ENCODE assay signal across 18 mouse cellular contexts in the genomic region with DNA sequence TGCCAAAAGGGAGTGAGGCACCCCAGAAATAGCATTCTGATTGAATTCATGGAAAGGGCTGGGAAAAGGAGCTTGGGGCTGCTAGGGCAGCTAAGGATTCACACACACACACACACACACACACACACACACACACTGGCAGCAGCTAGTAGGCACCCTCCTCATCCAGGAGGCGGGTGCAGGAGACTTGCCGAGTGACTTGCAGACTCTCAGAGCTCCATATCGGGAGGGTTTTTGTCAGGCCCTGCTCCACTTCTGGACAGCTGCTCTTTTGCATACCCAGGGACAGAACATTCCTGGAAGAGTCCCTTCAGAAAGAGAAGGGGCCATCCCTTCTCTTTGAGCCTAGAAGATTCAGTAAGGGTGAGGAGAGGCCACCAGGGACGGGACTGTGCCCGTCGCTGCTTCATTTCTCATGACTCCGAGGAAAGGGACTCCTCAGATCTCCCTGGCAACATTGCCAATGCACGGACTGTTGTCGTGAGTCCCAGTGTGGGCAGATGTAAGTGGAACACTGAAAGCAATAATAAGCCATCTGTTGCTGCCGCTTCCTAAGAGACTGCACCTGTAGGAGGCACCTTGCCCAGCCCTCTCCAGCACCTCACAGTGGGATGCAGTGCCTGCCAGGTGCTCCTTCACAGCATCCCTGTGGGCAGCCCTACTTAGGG.
DNase-seq lines count a peak whose midpoint lies in the region; ATAC-seq and TF ChIP-seq lines count a peak whose summit lies in the region.
"Had no signal": no experiment of that assay in that cellular context is flagged by ENCODE, and none has a peak within 500 bp of the region (broad histone marks: within the 10 kb centered on the region; RNA-seq: fewer than 3 reads in every experiment).

No protein-coding gene starts in this region.

- no peak overlapping the region for H3K9ac ChIP-seq in limb, embryonic 11.5 days (ENCODE audit: low read length)
- H3K9ac ChIP-seq: heart, embryonic 13.5 days; lung, embryonic 14.5 days had no signal

- H3K4me2 ChIP-seq in limb, embryonic 11.5 days (ENCODE audit: low read depth, severe bottlenecking): 0 out of 2 replicates have a peak overlapping the region, but pooled peaks have one; percentile 15
- H3K4me2 ChIP-seq: heart, embryonic 13.5 days; lung, embryonic 14.5 days had no signal

- no peak for TF ChIP-seq POLR2A in cerebellum, adult 2 months (IDR thresholded peaks at IDR 0.05; ENCODE audit: borderline replicate concordance, insufficient read depth, low read length)
- no peak for TF ChIP-seq POLR2A in brain, embryonic 14.5 days (IDR thresholded peaks at IDR 0.05; ENCODE audit: borderline replicate concordance, extremely low read depth, insufficient read depth, insufficient read length, poor library complexity, severe bottlenecking)

- WGBS in cerebellum, adult 2 months: 36% methylated on average over 10 of the region's 10 CpGs
- WGBS in limb, embryonic 11.5 days: 37% methylated on average over 10 of the region's 10 CpGs
- WGBS in midbrain, embryonic 10.5 days: 52% methylated on average over 10 of the region's 10 CpGs

- no peaks in the 10 kb centered on the region for H3K27me3 ChIP-seq in cerebellum, adult 2 months (ENCODE audit: control insufficient read depth, insufficient read depth, low read length)
- no peaks in the 10 kb centered on the region for H3K27me3 ChIP-seq in limb, embryonic 11.5 days (ENCODE audit: control insufficient read depth, insufficient read depth, low read length)
- no peaks in the 10 kb centered on the region; the same call in 1 of the 2 replicates for H3K27me3 ChIP-seq in midbrain, embryonic 10.5 days (ENCODE audit: low read depth, poor library complexity, severe bottlenecking)

- no peaks in the 10 kb centered on the region for H3K36me3 ChIP-seq in limb, embryonic 11.5 days (ENCODE audit: control insufficient read depth, insufficient read depth, low read length)
- no peaks in the 10 kb centered on the region for H3K36me3 ChIP-seq in midbrain, embryonic 10.5 days
- H3K36me3 ChIP-seq: heart, embryonic 13.5 days; hindbrain, embryonic 10.5 days had no signal

- no peak for ATAC-seq in limb, embryonic 11.5 days (ENCODE audit: insufficient number of reproducible peaks, low FRiP score, low TSS enrichment, low read depth)
- no peak for ATAC-seq in erythroid progenitor cell, adult 5-6 weeks (replicated peaks; ENCODE audit: low FRiP score, poor library complexity, severe bottlenecking)
- no peak for ATAC-seq in megakaryocyte progenitor cell, adult 5-6 weeks (replicated peaks; ENCODE audit: poor library complexity)
- ATAC-seq: intestine, postnatal 0 days had no signal

- TF ChIP-seq CTCF in cerebellum, adult 2 months (IDR thresholded peaks at IDR 0.05; ENCODE audit: borderline replicate concordance, insufficient read depth, low read depth, low read length): no peak
- no peak for TF ChIP-seq CTCF in brain, embryonic 14.5 days (IDR thresholded peaks at IDR 0.05; ENCODE audit: borderline replicate concordance, extremely low read depth, insufficient read depth, insufficient read length)

- no peak overlapping the region for H3K4me3 ChIP-seq in cerebellum, adult 2 months (replicated peaks; ENCODE audit: insufficient read depth, low read depth, low read length)
- no peak overlapping the region for H3K4me3 ChIP-seq in limb, embryonic 11.5 days (ENCODE audit: low read depth, low read length)
- H3K4me3 ChIP-seq in midbrain, embryonic 10.5 days: no peak overlapping the region
- H3K4me3 ChIP-seq: erythroblast, embryonic 14.5 days; heart, embryonic 13.5 days; hindbrain, embryonic 10.5 days; megakaryocyte, embryonic 14.5 days had no signal

- peak; percentile 22 to 33 for DNase-seq in cerebellum, adult 2 months
- no peak for DNase-seq in cerebellum, postnatal 14 days
- peak; percentile 41 for DNase-seq in brain, embryonic 14.5 days (ENCODE audit: low read depth)
- peak; percentile 40 to 52 for DNase-seq in frontal cortex, postnatal 36 days (ENCODE audit: low spot score in 2 of 2)
- no peak for DNase-seq in limb, embryonic 11.5 days (ENCODE audit: low spot score)
- DNase-seq in midbrain, embryonic 10.5 days (ENCODE audit: low spot score): no peak
- DNase-seq: adrenal gland, postnatal 25 days; kidney, postnatal 4 days; liver; lung, embryonic 14.5 days; thymus, adult 2 months had no signal

- H3K9me3 ChIP-seq in limb, embryonic 11.5 days (ENCODE audit: control insufficient read depth, low read length): no peaks in the 10 kb centered on the region
- no peaks in the 10 kb centered on the region for H3K9me3 ChIP-seq in midbrain, embryonic 10.5 days (replicated peaks)
- H3K9me3 ChIP-seq: heart, embryonic 13.5 days had no signal

- H3K27ac ChIP-seq in cerebellum, adult 2 months (ENCODE audit: insufficient read depth, low read length): no peak overlapping the region
- no peak overlapping the region for H3K27ac ChIP-seq in limb, embryonic 11.5 days (replicated peaks; ENCODE audit: low read depth, low read length)
- no peak overlapping the region for H3K27ac ChIP-seq in midbrain, embryonic 10.5 days (replicated peaks)
- H3K27ac ChIP-seq: heart, embryonic 13.5 days; hindbrain, embryonic 10.5 days had no signal

- H3K4me1 ChIP-seq in cerebellum, adult 2 months (ENCODE audit: control insufficient read depth, insufficient read depth, low read length): peaks cover 8% of the 10 kb centered on the region
- 0 out of 2 replicates have a peak, but pooled peaks cover 5% of the 10 kb centered on the region for H3K4me1 ChIP-seq in limb, embryonic 11.5 days (ENCODE audit: control insufficient read depth, insufficient read depth, low read length)
- peaks cover 11% of the 10 kb centered on the region for H3K4me1 ChIP-seq in midbrain, embryonic 10.5 days
- H3K4me1 ChIP-seq: megakaryocyte, embryonic 14.5 days had no signal

Comparison
In these comparisons a context has a peak if more than half of its experiments do, and no peak if none do; other contexts are left out.
1. DNase-seq: peak in cerebellum, adult 2 months (2 of 2), brain, embryonic 14.5 days (single experiment) and frontal cortex, postnatal 36 days (2 of 2); none in cerebellum, postnatal 14 days (0 of 2), limb, embryonic 11.5 days (single experiment) and midbrain, embryonic 10.5 days (single experiment).